Mouse (Mus musculus) limb, embryonic 15.5 days (tissue): ENCODE results near the gene Kcnc1. TPM values are rescaled to one million over a fixed set of nuclear protein-coding genes. Genes with fewer than 3 reads are reported as not detected.
A peak's percentile ranks its signal among the peaks of the same experiment; 100 is the strongest.

Experiments
- ATAC-seq: fragments of 200-750 bp; cut with Nextera tagmentation; 2 replicates; pipeline ENCODE4 v1.8.0; 2017; ENCODE audit warnings: low read depth, moderate TSS enrichment; ENCODE audit not compliant: insufficient number of reproducible peaks, low FRiP score, low TSS enrichment
- H3K27ac ChIP-seq: fragments of 300-500 bp; sonication (generic); 2 replicates; pipeline ENCODE4 v1.5.1; 2015; ENCODE audit warnings: moderate library complexity, mild to moderate bottlenecking, inconsistent platforms
- H3K27me3 ChIP-seq: fragments of 300-500 bp; sonication (generic); 2 replicates; pipeline ENCODE4 v1.6.1; 2015; ENCODE audit warnings: inconsistent platforms
- H3K36me3 ChIP-seq: fragments of 300-500 bp; sonication (generic); 2 replicates; pipeline ENCODE4 v1.6.1; 2015; ENCODE audit warnings: inconsistent platforms
- H3K4me1 ChIP-seq: fragments of 300-500 bp; sonication (generic); 2 replicates; pipeline ENCODE4 v1.6.1; 2015; ENCODE audit warnings: inconsistent platforms
- H3K4me2 ChIP-seq: fragments of 300-500 bp; sonication (generic); 2 replicates; pipeline ENCODE4 v1.6.1; 2015; ENCODE audit warnings: mild to moderate bottlenecking, inconsistent platforms
- H3K4me3 ChIP-seq: fragments of 300-500 bp; sonication (generic); 2 replicates; pipeline ENCODE4 v1.5.1; 2015; ENCODE audit warnings: mild to moderate bottlenecking, inconsistent platforms
- H3K9ac ChIP-seq: fragments of 300-500 bp; sonication (generic); 2 replicates; pipeline ENCODE4 v1.6.1; 2015; ENCODE audit warnings: inconsistent platforms
- H3K9me3 ChIP-seq: fragments of 300-500 bp; sonication (generic); 2 replicates; pipeline ENCODE4 v1.6.1; 2016; ENCODE audit warnings: inconsistent platforms
- WGBS: fragments of 180-500 bp; shearing (Covaris S2); methylation state at CpG from one replicate; pipeline ENCODE4 v1.1.7; 2015; 5-methylcytosine and 5-hydroxymethylcytosine counted together
- polyA plus RNA-seq: library from polyadenylated mRNA; unstranded; fragments of >200 nt; fragmentation: Nextera tagmentation; extraction: Ambion mirVana; gene quantifications from 2 replicates; pipeline ENCODE4 v1.2.1, GENCODE M21; 2015

Kcnc1 gene
- polyA plus RNA-seq, 1 experiment from 2014 or later, result 0.37 TPM

DNA sequence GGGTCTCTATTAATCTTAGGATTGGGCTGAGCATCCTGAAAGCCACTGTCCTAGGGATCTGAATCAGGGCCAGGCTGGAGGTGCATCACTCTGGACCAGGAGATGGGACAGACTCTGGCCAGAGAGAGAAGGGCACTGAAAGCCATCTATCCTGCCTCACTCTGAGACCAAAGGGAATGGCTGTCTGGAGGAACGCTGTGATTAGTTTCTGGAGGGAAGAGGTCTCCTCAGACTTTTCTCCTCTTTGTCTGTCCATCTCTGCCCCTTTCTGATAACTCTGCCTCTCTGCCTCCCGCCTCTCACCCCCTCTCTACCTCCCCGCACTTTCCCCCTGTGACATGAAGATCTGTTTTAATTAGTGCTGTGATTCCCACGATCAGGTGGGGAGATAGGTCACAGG lies 1.4 kb upstream of the Kcnc1 start:
- Histone ChIP-seq H3K27ac (no peak overlapping the region), H3K4me2 (no peak overlapping the region), H3K9me3 (no peaks in the 10 kb centered on the region), H3K4me3 (no peak overlapping the region), H3K9ac (no peak overlapping the region), H3K27me3 (peaks cover 76% of the 10 kb centered on the region), H3K36me3 (no peaks in the 10 kb centered on the region), H3K4me1 (peaks cover 23% of the 10 kb centered on the region)
- WGBS, result 56% methylated on average over 4 of the region's 4 CpGs
- no peak for ATAC-seq

DNA sequence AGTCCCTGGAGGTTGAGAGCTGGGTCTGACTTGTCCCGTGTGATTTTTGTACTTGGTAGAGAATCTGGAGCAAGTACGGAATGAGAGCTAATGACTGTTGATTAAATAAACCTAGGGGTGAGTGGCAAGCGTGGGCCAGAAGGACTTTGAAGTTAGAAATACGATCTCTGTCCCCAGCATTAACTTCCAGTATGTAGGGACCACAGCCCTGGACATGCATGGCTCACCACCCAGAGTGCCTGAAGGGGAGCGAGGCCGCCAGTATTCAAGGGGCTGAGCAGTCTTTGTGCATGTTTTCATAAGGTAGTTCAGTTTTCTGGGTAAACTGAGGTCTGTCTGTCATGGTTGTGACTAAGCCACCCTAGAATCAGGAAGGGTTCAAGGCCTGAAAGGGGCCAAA lies 726 bp upstream of the Kcnc1 start:
- 29% methylated on average over 6 of the region's 6 CpGs for WGBS
- Histone ChIP-seq H3K4me3 (peak overlapping the region; percentile 49; the same call in 1 of the 2 replicates), H3K9me3 (no peaks in the 10 kb centered on the region), H3K36me3 (no peaks in the 10 kb centered on the region), H3K9ac (no peak overlapping the region), H3K4me2 (peak overlapping the region; percentile 92), H3K27ac (no peak overlapping the region), H3K4me1 (peaks cover 23% of the 10 kb centered on the region), H3K27me3 (peaks cover 82% of the 10 kb centered on the region)
- ATAC-seq, result no peak

DNA sequence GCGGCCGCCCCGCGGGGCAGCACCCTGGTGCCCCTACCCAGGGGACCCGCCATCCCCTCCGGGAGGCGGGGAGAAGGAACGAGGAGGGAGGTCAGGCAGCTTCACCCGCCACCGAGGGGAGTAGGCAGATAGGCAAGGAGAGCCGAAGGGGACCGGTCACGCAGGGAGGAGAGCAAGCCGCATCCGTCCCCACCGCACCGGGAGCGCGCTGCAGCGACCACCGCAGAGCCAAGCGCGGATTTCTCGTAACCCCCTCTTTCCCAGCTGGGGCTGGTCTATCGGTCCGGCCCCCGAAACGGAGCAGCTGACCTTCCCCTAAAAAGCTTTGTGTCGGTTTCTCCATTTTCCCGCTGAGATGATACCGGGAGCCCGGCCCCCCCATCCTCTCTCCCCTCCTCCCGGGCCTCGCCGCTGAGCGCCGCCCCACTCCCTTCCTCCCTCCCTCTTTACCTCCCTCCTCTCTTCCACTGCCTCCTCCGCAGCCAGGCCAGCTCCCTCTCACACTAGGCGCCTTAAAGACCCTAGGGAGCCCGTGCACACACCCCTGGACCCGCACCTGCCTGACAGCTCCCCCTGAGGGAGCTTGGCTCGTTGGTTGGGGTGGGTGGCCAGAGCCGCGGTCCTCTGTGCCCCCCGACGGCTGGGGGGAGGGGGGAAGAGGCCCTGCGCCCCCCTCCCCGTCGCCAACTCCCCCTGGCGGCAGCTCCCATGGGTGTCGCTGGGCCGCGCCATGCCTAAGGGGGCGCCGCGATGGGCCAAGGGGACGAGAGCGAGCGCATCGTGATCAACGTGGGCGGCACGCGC lies 833 bp downstream of the Kcnc1 start:
- no peak overlapping the region for H3K27ac ChIP-seq
- peak overlapping the region; percentile 49 for H3K4me3 ChIP-seq
- peaks cover 79% of the 10 kb centered on the region for H3K27me3 ChIP-seq
- no peaks in the 10 kb centered on the region for H3K36me3 ChIP-seq
- peak overlapping the region; percentile 92 for H3K4me2 ChIP-seq
- WGBS, result 1% methylated on average over 63 of the region's 64 CpGs
- peaks cover 23% of the 10 kb centered on the region for H3K4me1 ChIP-seq
- H3K9ac ChIP-seq, result no peak overlapping the region
- no peak for ATAC-seq
- no peaks in the 10 kb centered on the region for H3K9me3 ChIP-seq

DNA sequence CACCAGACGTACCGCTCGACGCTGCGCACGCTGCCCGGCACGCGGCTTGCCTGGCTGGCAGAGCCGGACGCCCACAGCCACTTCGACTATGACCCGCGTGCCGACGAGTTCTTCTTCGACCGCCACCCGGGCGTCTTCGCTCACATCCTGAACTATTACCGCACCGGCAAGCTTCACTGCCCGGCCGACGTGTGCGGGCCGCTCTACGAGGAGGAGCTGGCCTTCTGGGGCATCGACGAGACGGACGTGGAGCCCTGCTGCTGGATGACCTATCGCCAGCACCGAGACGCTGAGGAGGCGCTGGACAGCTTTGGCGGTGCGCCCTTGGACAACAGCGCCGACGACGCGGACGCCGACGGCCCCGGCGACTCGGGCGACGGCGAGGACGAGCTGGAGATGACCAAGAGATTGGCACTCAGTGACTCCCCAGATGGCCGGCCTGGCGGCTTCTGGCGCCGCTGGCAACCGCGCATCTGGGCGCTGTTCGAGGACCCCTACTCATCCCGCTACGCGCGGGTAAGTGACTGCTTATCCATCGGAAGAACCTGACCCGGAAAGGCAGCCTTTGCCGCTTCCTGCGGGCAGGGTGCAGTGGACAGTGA lies 1.5 kb downstream of the Kcnc1 start:
- Histone ChIP-seq H3K4me2 (peak overlapping the region; percentile 92), H3K4me1 (peaks cover 23% of the 10 kb centered on the region), H3K9me3 (no peaks in the 10 kb centered on the region), H3K27me3 (peaks cover 79% of the 10 kb centered on the region), H3K27ac (no peak overlapping the region), H3K36me3 (no peaks in the 10 kb centered on the region), H3K9ac (no peak overlapping the region), H3K4me3 (peak overlapping the region; percentile 49; the same call in 1 of the 2 replicates)
- 12% methylated on average over 69 of the region's 70 CpGs for WGBS
- ATAC-seq, result no peak

DNA sequence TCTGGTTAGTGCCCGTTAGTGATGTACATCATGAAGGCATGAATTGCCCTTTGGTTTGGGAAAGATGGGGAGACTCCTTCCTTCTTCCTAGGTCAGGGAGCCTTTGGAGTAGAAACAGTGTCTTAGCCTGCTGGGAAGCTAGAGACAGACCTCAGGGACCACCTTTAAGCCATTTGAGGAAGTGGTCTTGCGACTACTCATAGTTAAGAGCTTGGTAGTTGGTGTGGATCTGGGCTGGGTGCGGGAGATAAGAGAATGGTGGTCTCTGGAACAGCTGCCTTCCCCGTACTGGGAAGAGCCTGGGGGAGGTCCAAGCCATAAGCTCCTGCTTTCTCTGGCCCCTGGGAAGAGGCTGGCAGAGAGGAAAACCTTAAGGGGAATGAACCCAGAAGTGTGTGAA lies 2.3 kb downstream of the Kcnc1 start:
- Histone ChIP-seq H3K36me3 (no peaks in the 10 kb centered on the region), H3K4me2 (no peak overlapping the region), H3K4me3 (no peak overlapping the region), H3K27ac (no peak overlapping the region), H3K27me3 (peaks cover 72% of the 10 kb centered on the region), H3K4me1 (peaks cover 23% of the 10 kb centered on the region), H3K9me3 (no peaks in the 10 kb centered on the region), H3K9ac (no peak overlapping the region)
- 56% methylated on average over 4 of the region's 4 CpGs for WGBS
- no peak for ATAC-seq

DNA sequence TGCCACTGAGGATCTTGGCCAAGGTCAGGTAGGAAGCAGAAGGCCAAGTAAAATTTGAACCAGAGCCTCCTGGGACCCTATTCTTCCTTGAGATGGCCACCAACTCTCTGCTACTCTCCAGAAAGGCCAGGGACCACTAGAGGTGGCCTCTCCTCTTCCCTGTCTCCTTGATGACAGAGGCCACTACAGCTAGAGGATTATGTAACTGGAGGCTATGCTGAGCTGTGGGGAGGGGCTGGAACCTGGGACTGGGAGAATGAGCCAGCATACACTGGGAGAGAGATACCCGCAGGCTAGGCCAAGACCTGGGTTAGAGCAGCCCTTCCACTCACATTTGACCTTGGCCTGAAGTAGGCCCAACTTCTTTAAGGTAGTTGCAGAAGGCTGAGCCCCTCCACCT lies 3.4 kb downstream of the Kcnc1 start:
- Histone ChIP-seq H3K4me3 (no peak overlapping the region), H3K9ac (no peak overlapping the region), H3K9me3 (no peaks in the 10 kb centered on the region), H3K4me1 (peaks cover 23% of the 10 kb centered on the region), H3K27ac (no peak overlapping the region), H3K36me3 (no peaks in the 10 kb centered on the region), H3K4me2 (no peak overlapping the region), H3K27me3 (peaks cover 61% of the 10 kb centered on the region)
- WGBS, result 83% methylated on average over 1 of the region's 1 CpGs
- ATAC-seq, result no peak

DNA sequence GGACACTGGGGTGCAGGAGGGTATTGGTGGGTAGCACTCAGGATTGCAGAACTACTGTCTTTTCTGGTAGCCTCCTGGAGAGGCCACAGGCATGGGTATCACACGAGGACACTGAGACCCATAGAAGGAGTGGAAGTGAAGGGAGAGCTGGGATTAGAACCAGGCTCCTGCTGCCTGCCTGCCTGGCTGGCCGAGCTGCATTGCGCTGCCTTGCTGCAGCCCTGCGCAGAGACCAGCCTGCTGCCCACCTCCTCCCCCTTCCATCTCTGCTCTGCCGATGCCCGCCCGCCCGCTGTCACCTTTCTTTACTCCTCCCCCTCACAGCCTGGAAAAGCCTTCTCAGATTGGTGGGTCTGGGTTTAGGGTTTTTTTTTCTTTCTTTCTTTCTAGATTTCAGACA lies 4.0 kb downstream of the Kcnc1 start:
- H3K4me2 ChIP-seq, result no peak overlapping the region
- H3K9me3 ChIP-seq, result no peaks in the 10 kb centered on the region
- no peak for ATAC-seq
- H3K9ac ChIP-seq, result no peak overlapping the region
- peaks cover 54% of the 10 kb centered on the region for H3K27me3 ChIP-seq
- WGBS, result 43% methylated on average over 8 of the region's 8 CpGs
- no peak overlapping the region for H3K27ac ChIP-seq
- H3K36me3 ChIP-seq, result no peaks in the 10 kb centered on the region
- H3K4me1 ChIP-seq, result peaks cover 23% of the 10 kb centered on the region
- no peak overlapping the region for H3K4me3 ChIP-seq

DNA sequence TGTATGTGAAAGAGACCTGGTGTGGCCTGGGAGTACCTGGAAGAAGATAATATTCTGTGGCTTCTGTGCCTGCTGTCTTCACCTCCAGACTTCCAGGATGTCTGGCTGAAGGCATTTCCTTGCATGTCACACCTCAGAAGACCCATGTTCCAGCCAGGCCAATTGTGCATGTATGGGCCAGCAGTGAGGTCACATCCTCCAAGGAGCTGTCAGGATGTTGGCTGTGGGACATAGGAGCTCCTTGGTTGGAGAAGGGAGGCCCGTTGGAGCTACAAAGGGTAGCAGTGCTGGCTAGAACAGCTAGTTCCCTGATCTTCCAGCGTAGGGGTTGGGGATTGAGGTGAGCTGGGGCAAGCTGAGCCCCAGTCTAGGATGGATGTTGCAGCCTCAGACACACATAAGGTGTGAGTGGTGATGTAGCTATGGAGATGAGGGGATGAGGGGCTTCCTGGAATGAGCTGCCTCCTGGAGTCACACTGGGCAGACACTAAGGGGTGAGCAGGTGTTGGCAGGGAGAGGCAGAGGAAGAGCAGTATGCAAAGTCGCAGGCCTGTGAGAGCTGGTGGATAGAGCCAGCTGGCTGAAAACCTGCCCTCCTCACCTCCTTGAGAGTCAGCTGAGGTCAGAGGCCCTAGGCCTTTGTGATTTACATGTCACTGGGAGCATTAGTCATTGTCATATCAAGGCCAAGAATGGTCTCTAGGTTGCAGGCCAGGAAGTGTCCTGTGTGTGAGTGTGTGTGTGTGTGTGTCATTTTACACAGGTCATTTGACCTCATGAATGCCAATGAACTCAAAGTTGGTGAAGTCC lies 5.3 kb downstream of the Kcnc1 start:
- Histone ChIP-seq H3K27me3 (peaks cover 42% of the 10 kb centered on the region), H3K9ac (no peak overlapping the region), H3K4me2 (no peak overlapping the region), H3K9me3 (no peaks in the 10 kb centered on the region), H3K36me3 (no peaks in the 10 kb centered on the region), H3K4me3 (no peak overlapping the region), H3K4me1 (peaks cover 13% of the 10 kb centered on the region), H3K27ac (no peak overlapping the region)
- WGBS, result 64% methylated on average over 3 of the region's 3 CpGs
- ATAC-seq, result no peak

DNA sequence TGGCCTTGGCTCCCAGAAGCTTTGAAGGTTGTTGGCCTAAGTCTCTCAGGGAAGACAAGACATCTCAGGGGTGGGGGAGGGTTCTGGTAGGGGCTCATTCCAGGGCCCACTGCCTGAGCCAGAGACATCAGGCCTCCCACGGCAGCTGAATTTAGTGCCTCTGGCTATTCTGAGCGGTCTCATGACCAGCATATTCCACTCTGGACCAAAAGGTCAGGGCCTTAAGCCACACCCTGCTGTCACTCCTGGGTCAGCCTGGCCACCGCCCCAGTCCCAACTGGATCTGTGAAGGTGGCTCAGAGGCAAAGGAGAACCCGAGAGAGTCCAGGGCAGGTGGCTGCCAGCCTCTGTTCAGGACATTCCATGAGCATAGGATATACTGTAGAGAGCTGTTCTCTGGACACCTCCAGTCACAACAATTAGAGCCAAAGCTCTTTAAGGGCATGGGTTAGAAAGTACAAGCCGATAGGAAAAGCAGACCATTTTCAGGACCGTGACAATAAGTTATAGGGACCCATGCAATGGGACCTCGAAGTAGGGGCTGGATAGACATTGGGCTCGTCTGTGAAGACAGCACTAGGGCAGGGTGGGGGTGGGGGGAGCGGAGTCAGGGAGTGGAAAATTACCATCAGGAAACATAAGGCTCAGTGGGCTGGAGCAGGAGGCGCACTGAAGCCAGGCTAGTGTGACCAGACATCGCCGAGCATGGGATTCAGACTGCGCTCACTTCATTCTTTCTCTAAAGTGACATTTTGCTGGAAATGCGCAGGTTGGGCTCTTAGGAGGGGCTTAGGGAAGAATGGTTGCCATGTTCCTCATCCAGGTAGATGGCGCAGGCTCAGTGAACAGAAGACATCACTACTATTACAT lies 7.6 kb downstream of the Kcnc1 start:
- Histone ChIP-seq H3K4me3 (no peak overlapping the region), H3K4me1 (no peaks in the 10 kb centered on the region), H3K27ac (no peak overlapping the region), H3K4me2 (no peak overlapping the region), H3K36me3 (no peaks in the 10 kb centered on the region), H3K9ac (no peak overlapping the region), H3K27me3 (peaks cover 19% of the 10 kb centered on the region), H3K9me3 (no peaks in the 10 kb centered on the region)
- no peak for ATAC-seq
- 78% methylated on average over 15 of the region's 15 CpGs for WGBS

DNA sequence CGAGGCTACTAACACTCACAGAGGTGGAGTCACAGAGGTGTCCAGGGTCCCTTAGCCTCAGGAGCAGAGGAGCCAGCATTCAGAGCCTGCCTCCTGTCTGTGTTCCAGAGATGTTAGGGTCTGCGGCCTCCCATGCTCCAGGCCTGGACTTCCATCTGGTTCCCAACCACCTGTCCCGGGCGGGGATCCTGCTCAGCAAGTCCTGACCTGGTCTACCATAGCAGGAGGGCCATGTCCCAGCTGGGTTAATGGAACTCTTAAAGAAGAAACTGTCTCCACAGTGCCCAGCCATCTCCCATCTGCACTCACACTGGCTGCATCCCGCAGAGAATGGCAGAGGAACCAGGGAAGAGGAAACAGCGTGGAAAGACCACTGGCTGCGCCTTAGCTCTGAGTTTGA lies 8.5 kb downstream of the Kcnc1 start:
- ATAC-seq, result no peak
- 69% methylated on average over 7 of the region's 7 CpGs for WGBS
- H3K27me3 ChIP-seq, result peaks cover 10% of the 10 kb centered on the region

DNA sequence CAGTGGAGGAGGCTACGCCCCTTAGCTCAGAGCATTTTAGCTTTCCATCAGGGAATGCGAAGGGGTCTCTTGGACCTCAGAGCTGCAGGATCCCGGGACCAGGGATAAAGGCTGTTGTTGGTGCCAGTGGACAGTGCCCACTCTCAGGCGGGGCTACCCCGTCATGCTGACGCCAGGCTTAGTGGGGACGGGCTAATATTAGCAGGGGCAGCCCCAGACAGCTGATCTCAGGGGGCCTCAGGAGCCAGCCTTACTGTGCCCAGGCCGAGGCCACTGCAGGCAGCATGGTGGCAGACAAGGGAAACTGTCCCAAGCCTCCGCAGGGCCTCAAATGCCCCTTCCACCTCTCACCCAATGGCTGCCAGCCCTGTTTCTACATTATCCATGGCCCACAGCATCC lies 12.3 kb downstream of the Kcnc1 start:
- no peak overlapping the region for H3K4me2 ChIP-seq

More for the DNA sequence above, 8.5 kb downstream of the Kcnc1 start:
- Histone ChIP-seq H3K4me1 (no peaks in the 10 kb centered on the region), H3K27ac (no peak overlapping the region), H3K4me2 (no peak overlapping the region), H3K9ac (no peak overlapping the region), H3K9me3 (no peaks in the 10 kb centered on the region), H3K4me3 (no peak overlapping the region), H3K36me3 (no peaks in the 10 kb centered on the region)

More for the DNA sequence above, 12.3 kb downstream of the Kcnc1 start:
- Histone ChIP-seq H3K27me3 (no peaks in the 10 kb centered on the region), H3K9ac (no peak overlapping the region), H3K36me3 (no peaks in the 10 kb centered on the region), H3K27ac (no peak overlapping the region), H3K4me3 (no peak overlapping the region), H3K4me1 (no peaks in the 10 kb centered on the region), H3K9me3 (no peaks in the 10 kb centered on the region)
- WGBS, result 76% methylated on average over 9 of the region's 9 CpGs
- no peak for ATAC-seq
